Mouse (Mus musculus) R1 (cell line): ENCODE measurements around the gene Rpl36a.

ENCODE experiments used
- DNase-seq: peaks from one replicate; pipeline ENCODE4 v3.0.0-alpha.2; 2018; ENCODE audit warnings: low read depth, low spot score

The Rpl36a gene

GRCm38 (mm10) chrX:134599922-134600565, 14.6 kb downstream of the Rpl36a start:
- DNase-seq, result no peak

- DNase-seq, result peak; percentile 98
Observed at GRCm38 (mm10) chrX:134600659-134601379, 15.4 kb downstream of the Rpl36a start, which contains the start of the genes Gla and Hnrnph2. Gla (minus strand) TSS chrX:134601125. Hnrnph2 (plus strand) TSS chrX:134601179.

GRCm38 (mm10) chrX:134601380-134602120, 16.1 kb downstream of the Rpl36a start:
- DNase-seq, result peak; percentile 53

GRCm38 (mm10) chrX:134609472-134609871, 24.0 kb downstream of the Rpl36a start:
- peak; percentile 32 for DNase-seq

GRCm38 (mm10) chrX:134610984-134611383, 25.5 kb downstream of the Rpl36a start:
- no peak for DNase-seq

- peak; percentile 93 for DNase-seq
Observed at GRCm38 (mm10) chrX:134612285-134612959, 27.0 kb downstream of the Rpl36a start.

GRCm38 (mm10) chrX:134614306-134614705, 28.9 kb downstream of the Rpl36a start:
- peak; percentile 62 for DNase-seq

- peak; percentile 35 for DNase-seq
Observed at GRCm38 (mm10) chrX:134619695-134620094, 34.2 kb downstream of the Rpl36a start.

- DNase-seq, result no peak
Observed at GRCm38 (mm10) chrX:134620254-134620865, 34.9 kb downstream of the Rpl36a start.

- peak; percentile 60 for DNase-seq
Observed at GRCm38 (mm10) chrX:134621685-134622084, 36.2 kb downstream of the Rpl36a start.

GRCm38 (mm10) chrX:134623350-134623749, 37.9 kb downstream of the Rpl36a start:
- DNase-seq, result no peak

GRCm38 (mm10) chrX:134628200-134628599, 42.7 kb downstream of the Rpl36a start:
- DNase-seq, result no peak

- DNase-seq, result no peak
Observed at GRCm38 (mm10) chrX:134632710-134633109, 47.3 kb downstream of the Rpl36a start.

GRCm38 (mm10) chrX:134635111-134635510, 49.7 kb downstream of the Rpl36a start:
- DNase-seq, result peak; percentile 66

GRCm38 (mm10) chrX:134635860-134636259, 50.4 kb downstream of the Rpl36a start:
- no peak for DNase-seq
